Mouse (Mus musculus) megakaryocyte-erythroid progenitor cell, adult 5-6 weeks (primary cell): ENCODE results near the gene Serpina6. TPM values are rescaled to one million over a fixed set of nuclear protein-coding genes. Genes with fewer than 3 reads are reported as not detected.

Source experiments
- total RNA-seq, 2 experiments: library from RNA; stranded (forward) in 1 of 2; stranded (reverse) in 1 of 2; fragments of 200-1000, 215-1000 nt in 1 of 2; fragments of >200 nt in 1 of 2; fragmentation: Nextera tagmentation in 1 of 2; gene quantifications; 2 replicates each; pipeline ENCODE4 v1.2.3; 2014 to 2017

The Serpina6 gene
- total RNA-seq, 2 experiments from 2014 or later, result not detected

Other genes with a start within 250 kb of the Serpina6 start
- 2.7 and 3.8 TPM in 2 replicates for gene 9330161L09Rik, start 249.4 kb downstream of the Serpina6 start, total RNA-seq (2014; fragmentation: Nextera tagmentation)
- 0.94 and 2.7 TPM in 2 replicates for gene 9330161L09Rik, start 249.4 kb downstream of the Serpina6 start, total RNA-seq (2017)
- gene Ddx24, start 231.4 kb downstream of the Serpina6 start, total RNA-seq (2014; fragmentation: Nextera tagmentation), result 89.8 and 108 TPM in 2 replicates
- 120 and 127 TPM in 2 replicates for gene Ddx24, start 231.4 kb downstream of the Serpina6 start, total RNA-seq (2017)
- 59.7 and 125 TPM in 2 replicates for gene Ifi27, start 223.0 kb downstream of the Serpina6 start, total RNA-seq (2014; fragmentation: Nextera tagmentation)
- 38.8 and 40.3 TPM in 2 replicates for gene Ifi27, start 223.0 kb downstream of the Serpina6 start, total RNA-seq (2017)
- gene Ifi27l2a, start 213.5 kb downstream of the Serpina6 start, total RNA-seq (2014; fragmentation: Nextera tagmentation), result 11.1 and 12.0 TPM in 2 replicates
- gene Ifi27l2a, start 213.5 kb downstream of the Serpina6 start, total RNA-seq (2017), result 2.9 and 11.7 TPM in 2 replicates
- not detected in 2 replicates for gene Ifi27l2b, start 200.0 kb downstream of the Serpina6 start, total RNA-seq (2014; fragmentation: Nextera tagmentation)
- not detected in 2 replicates for gene Ifi27l2b, start 200.0 kb downstream of the Serpina6 start, total RNA-seq (2017)
- 0.50 TPM in 1 of 2 replicates, not detected in the other for gene Ppp4r4, start 124.9 kb downstream of the Serpina6 start, total RNA-seq (2014; fragmentation: Nextera tagmentation)
- gene Ppp4r4, start 124.9 kb downstream of the Serpina6 start, total RNA-seq (2017), result 0.27 TPM in 1 of 2 replicates, not detected in the other
- not detected in 2 replicates for gene Serpina10, start 25.8 kb downstream of the Serpina6 start, total RNA-seq (2014; fragmentation: Nextera tagmentation)
- not detected in 2 replicates for gene Serpina10, start 25.8 kb downstream of the Serpina6 start, total RNA-seq (2017)
- not detected in 2 replicates for gene Serpina16, start 18.9 kb upstream of the Serpina6 start, total RNA-seq (2014; fragmentation: Nextera tagmentation)
- not detected in 2 replicates for gene Serpina16, start 18.9 kb upstream of the Serpina6 start, total RNA-seq (2017)
- gene Serpina1f, start 38.3 kb upstream of the Serpina6 start, total RNA-seq (2014; fragmentation: Nextera tagmentation), result not detected in 2 replicates
- not detected in 2 replicates for gene Serpina1f, start 38.3 kb upstream of the Serpina6 start, total RNA-seq (2017)
- gene Serpina1d, start 116.4 kb upstream of the Serpina6 start, total RNA-seq (2014; fragmentation: Nextera tagmentation), result not detected in 2 replicates
- not detected in 2 replicates for gene Serpina1d, start 116.4 kb upstream of the Serpina6 start, total RNA-seq (2017)
- gene Serpina1b, start 173.2 kb upstream of the Serpina6 start, total RNA-seq (2014; fragmentation: Nextera tagmentation), result not detected in 2 replicates
- gene Serpina1b, start 173.2 kb upstream of the Serpina6 start, total RNA-seq (2017), result not detected in 2 replicates
- not detected in 2 replicates for gene Serpina1a, start 206.3 kb upstream of the Serpina6 start, total RNA-seq (2014; fragmentation: Nextera tagmentation)
- not detected in 2 replicates for gene Serpina1a, start 206.3 kb upstream of the Serpina6 start, total RNA-seq (2017)
- gene Serpina1c, start 247.7 kb upstream of the Serpina6 start, total RNA-seq (2014; fragmentation: Nextera tagmentation), result not detected in 2 replicates
- gene Serpina1c, start 247.7 kb upstream of the Serpina6 start, total RNA-seq (2017), result not detected in 2 replicates